Mouse (Mus musculus): ENCODE measurements around the gene Pdlim3. TPM values are rescaled to one million over a fixed set of nuclear protein-coding genes. Genes with fewer than 3 reads are reported as not detected.

Gene Pdlim3
- total RNA-seq, 1 experiment from 2014 or later, result not detected

Other genes with a start within 250 kb of the Pdlim3 start
- not detected in 2 replicates for gene Ccdc110, start 49.2 kb downstream of the Pdlim3 start, total RNA-seq (2017)
- 6.1 and 6.2 TPM in 2 replicates for gene 1700029J07Rik, start 89.8 kb downstream of the Pdlim3 start, total RNA-seq (2017)
- gene Ufsp2, start 90.1 kb downstream of the Pdlim3 start, total RNA-seq (2017), result 74.2 and 86.3 TPM in 2 replicates
- 0.10 TPM in 1 of 2 replicates, not detected in the other for gene Lrp2bp, start 113.8 kb downstream of the Pdlim3 start, total RNA-seq (2017)
- gene Ankrd37, start 120.2 kb downstream of the Pdlim3 start, total RNA-seq (2017), result 8.0 and 9.0 TPM in 2 replicates

Measured in hematopoietic stem cell, adult 5-6 weeks (primary cell).